Mouse (Mus musculus) kidney, adult 2 months (tissue): ENCODE measurements around the gene Cntn5. TPM values are rescaled to one million over a fixed set of nuclear protein-coding genes. Genes with fewer than 3 reads are reported as not detected.

ENCODE experiments used
- DNase-seq: peaks from one replicate; pipeline ENCODE4 v3.0.0; 2021
- H3K27ac ChIP-seq: fragments of 200-500 bp; 2 replicates; pipeline ENCODE4 v1.5.1; 2012; ENCODE audit warnings: low read depth, low read length, control low read depth, inconsistent platforms; ENCODE audit not compliant: insufficient read depth
- H3K27me3 ChIP-seq: fragments of 200-500 bp; replicated peaks from 2 replicates; pipeline ENCODE4 v1.6.1; 2012; ENCODE audit warnings: mild to moderate bottlenecking, moderate library complexity, low read length, inconsistent platforms; ENCODE audit not compliant: control insufficient read depth, insufficient read depth
- H3K36me3 ChIP-seq: fragments of 200-500 bp; 2 replicates; pipeline ENCODE4 v1.6.1; 2012; ENCODE audit warnings: mild to moderate bottlenecking, moderate library complexity, low read length, inconsistent platforms; ENCODE audit not compliant: control insufficient read depth, insufficient read depth
- H3K4me1 ChIP-seq: fragments of 200-500 bp; 2 replicates; pipeline ENCODE4 v1.6.1; 2011; ENCODE audit warnings: low read length; ENCODE audit not compliant: control insufficient read depth, insufficient read depth
- H3K4me3 ChIP-seq: fragments of 200-500 bp; 2 replicates; pipeline ENCODE4 v1.5.1; 2011; ENCODE audit warnings: mild to moderate bottlenecking, low read depth, low read length, control low read depth; ENCODE audit not compliant: insufficient read depth
- CTCF ChIP-seq: fragments of 200-500 bp; conservative IDR thresholded peaks from 2 replicates; pipeline ENCODE4 v1.5.1; 2011; ENCODE audit warnings: low read depth, mild to moderate bottlenecking, control low read depth, low read length, moderate library complexity, mixed read lengths; ENCODE audit not compliant: insufficient read depth, insufficient read length
- POLR2A ChIP-seq: fragments of 200-500 bp; IDR thresholded peaks from one replicate; pipeline ENCODE4 v1.6.1; 2011; ENCODE audit warnings: low read depth, low read length, control low read depth
- WGBS: fragments of 180-500 bp; shearing (Covaris S2); methylation state at CpG from one replicate; pipeline ENCODE4 v1.1.7; 2018; 5-methylcytosine and 5-hydroxymethylcytosine counted together
- polyA plus RNA-seq: library from polyadenylated mRNA; depleted of rRNA; stranded (reverse); fragments of >200 nt; gene quantifications from 2 replicates; pipeline ENCODE4 v1.2.3, GENCODE M21; 2012

Gene Cntn5
- polyA plus RNA-seq, 1 experiment: 0.09 TPM

DNA sequence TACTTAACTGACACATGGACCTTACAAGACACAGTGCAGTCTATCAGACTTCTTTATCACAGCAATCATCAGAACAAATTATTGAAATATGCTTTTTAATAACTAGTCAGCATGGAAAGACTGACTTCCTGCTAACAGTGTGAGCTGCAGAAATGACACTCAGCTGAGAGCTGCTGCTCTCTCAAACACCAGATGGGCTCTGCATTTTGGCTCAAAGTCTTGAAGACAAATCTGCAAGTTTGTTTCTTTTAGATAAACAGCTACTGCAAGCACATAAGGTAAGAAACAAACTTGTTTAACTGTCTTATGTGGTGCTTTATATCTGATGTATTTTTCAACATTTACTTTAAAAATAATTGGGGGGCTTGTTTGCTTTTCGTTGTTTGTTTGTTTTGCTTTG lies 87.9 kb downstream of the Cntn5 start:
- no peak for TF ChIP-seq CTCF
- TF ChIP-seq POLR2A: no peak
- Histone ChIP-seq H3K36me3 (no peaks in the 10 kb centered on the region), H3K27ac (no peak overlapping the region), H3K4me3 (no peak overlapping the region), H3K4me1 (no peaks in the 10 kb centered on the region), H3K27me3 (no peaks in the 10 kb centered on the region)
- DNase-seq: no peak
- WGBS: 67% methylated on average over 1 of the region's 1 CpGs

DNA sequence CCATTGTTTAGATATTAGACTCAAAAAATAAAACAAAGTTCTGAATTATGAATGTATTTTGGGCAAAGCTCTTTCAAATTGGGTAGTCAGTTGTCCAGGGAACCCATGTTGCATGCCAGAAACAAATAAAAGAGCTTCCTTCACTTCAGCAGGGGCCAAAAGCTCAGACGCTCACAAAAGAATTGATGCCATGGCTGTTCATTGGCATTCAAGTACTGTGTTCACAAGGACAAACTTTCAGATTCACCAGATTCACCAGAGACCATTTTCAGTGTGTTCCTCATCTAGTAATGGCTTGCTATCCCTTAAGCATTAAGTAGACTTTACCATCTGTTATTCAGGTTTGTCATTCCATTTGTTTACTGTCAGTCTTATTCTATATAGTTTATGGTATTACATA lies 107.4 kb downstream of the Cntn5 start:
- H3K4me3 ChIP-seq: no peak overlapping the region
- no peaks in the 10 kb centered on the region for H3K27me3 ChIP-seq
- no peaks in the 10 kb centered on the region for H3K4me1 ChIP-seq
- TF ChIP-seq POLR2A (no peak), CTCF (no peak)
- WGBS: 89% methylated on average over 1 of the region's 1 CpGs
- DNase-seq: no peak
- H3K27ac ChIP-seq: no peak overlapping the region
- no peaks in the 10 kb centered on the region for H3K36me3 ChIP-seq

DNA sequence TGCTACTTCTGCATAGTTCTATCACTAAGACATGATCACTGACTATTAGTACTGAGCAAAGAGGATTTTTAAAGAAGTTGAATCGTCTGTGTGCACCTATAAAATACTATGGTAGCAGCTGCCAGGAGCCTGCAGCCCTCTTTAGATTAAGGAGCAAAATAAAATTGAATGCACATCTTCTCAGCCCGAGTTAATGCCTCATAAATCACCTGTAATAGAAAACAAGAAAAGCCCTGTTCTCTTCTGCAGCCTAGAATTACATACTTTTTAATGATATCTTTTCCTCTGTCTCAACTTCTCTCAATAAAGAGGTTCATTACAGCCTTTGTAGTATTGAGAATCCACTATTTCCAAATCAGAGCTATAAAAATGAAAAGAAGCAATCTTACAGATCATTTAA lies 109.5 kb downstream of the Cntn5 start:
- no peak overlapping the region for H3K4me3 ChIP-seq
- TF ChIP-seq CTCF (no peak), POLR2A (no peak)
- no peaks in the 10 kb centered on the region for H3K27me3 ChIP-seq
- no peaks in the 10 kb centered on the region for H3K4me1 ChIP-seq
- no peak overlapping the region for H3K27ac ChIP-seq
- DNase-seq: no peak
- no peaks in the 10 kb centered on the region for H3K36me3 ChIP-seq
- WGBS: 11% methylated on average over 2 of the region's 2 CpGs

DNA sequence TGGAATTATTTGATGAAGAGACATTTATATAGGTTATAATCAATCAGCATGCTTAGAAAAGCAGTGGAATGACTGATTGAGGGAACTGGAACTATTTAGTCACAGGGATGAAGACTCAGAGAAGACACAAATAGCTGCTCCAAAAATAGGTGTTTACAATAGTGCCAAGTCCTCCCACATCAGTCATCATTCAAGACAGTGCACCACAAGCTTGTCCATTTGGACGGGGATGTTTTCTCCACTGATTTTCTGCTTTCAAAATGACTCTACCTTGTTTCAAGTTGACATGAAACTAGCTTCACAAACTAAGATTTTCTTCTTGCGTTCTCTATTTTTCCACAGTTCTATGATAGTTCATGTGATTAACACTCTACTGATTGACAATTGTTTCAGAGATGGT lies 172.7 kb downstream of the Cntn5 start:
- H3K27ac ChIP-seq: no peak overlapping the region
- DNase-seq: no peak
- H3K36me3 ChIP-seq: no peaks in the 10 kb centered on the region
- no peaks in the 10 kb centered on the region for H3K27me3 ChIP-seq
- WGBS: 83% methylated on average over 2 of the region's 2 CpGs
- H3K4me1 ChIP-seq: no peaks in the 10 kb centered on the region
- H3K4me3 ChIP-seq: no peak overlapping the region
- TF ChIP-seq POLR2A (no peak), CTCF (no peak)

DNA sequence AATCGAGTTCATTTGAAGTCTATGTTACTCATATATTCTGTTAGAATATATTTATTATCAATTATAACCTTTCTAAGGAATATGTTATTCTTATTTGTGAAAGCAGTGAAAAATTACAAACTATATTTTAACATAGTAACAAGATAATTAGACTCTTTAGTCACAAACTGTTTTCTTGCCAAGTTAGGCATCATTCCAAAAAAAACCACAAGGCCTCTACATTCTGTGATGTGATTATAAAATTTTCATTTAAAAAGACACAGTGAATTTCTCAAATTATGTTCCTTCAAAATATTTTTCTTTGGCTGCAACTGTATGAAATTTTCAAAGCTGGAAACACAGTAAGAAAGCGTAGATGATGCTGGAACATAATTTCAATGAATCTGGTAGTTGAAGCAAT lies 180.4 kb downstream of the Cntn5 start:
- no peak overlapping the region for H3K27ac ChIP-seq
- no peak for DNase-seq
- no peaks in the 10 kb centered on the region for H3K4me1 ChIP-seq
- H3K36me3 ChIP-seq: no peaks in the 10 kb centered on the region
- WGBS: 75% methylated on average over 2 of the region's 2 CpGs
- no peak overlapping the region for H3K4me3 ChIP-seq
- TF ChIP-seq CTCF: no peak
- TF ChIP-seq POLR2A: no peak
- H3K27me3 ChIP-seq: no peaks in the 10 kb centered on the region

DNA sequence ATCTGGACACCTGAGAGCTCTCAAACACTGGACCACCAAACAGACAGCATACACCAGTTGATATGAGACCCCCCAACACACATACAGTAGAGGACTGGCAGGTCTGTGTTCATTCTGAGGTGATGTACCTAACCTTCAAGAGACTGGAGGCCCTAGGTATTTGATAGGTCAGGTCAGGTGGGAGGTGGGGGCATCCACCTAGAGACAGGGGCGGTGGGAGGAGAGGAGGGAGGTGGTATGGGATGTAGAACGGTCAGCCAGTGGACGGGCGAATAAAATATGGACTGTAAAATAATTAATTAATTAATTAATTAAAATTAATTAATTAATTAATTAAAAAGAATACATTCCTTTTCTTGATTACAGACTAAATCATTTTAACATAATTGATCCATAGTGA lies 182.5 kb downstream of the Cntn5 start:
- 83% methylated on average over 4 of the region's 4 CpGs for WGBS
- no peak for TF ChIP-seq CTCF
- TF ChIP-seq POLR2A: no peak
- Histone ChIP-seq H3K36me3 (no peaks in the 10 kb centered on the region), H3K4me1 (no peaks in the 10 kb centered on the region), H3K27me3 (no peaks in the 10 kb centered on the region), H3K4me3 (no peak overlapping the region), H3K27ac (no peak overlapping the region)
- DNase-seq: no peak

DNA sequence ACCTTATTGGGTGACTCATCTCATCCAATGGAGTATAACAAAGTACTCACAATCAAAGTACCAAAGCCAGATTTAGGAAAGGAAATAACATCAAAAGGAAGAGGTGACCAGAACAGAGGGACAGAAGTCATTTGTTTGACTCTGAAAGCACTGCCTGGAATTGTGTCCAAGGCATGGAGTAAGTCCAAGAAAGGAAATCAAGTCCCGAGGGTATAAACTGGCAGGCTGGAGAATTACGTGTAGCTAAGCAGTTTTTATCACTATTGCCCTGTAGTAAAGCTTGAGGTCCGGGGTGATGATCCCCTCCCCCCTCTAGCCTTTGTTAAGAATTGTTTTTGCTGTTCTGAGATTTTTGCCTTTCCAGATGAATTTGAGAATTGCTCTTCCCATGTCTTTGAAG lies 185.6 kb downstream of the Cntn5 start:
- no peaks in the 10 kb centered on the region for H3K36me3 ChIP-seq
- no peaks in the 10 kb centered on the region for H3K27me3 ChIP-seq
- WGBS: 37% methylated on average over 3 of the region's 3 CpGs
- H3K4me3 ChIP-seq: no peak overlapping the region
- no peak for DNase-seq
- TF ChIP-seq CTCF: no peak
- no peak for TF ChIP-seq POLR2A
- no peak overlapping the region for H3K27ac ChIP-seq
- H3K4me1 ChIP-seq: no peaks in the 10 kb centered on the region

DNA sequence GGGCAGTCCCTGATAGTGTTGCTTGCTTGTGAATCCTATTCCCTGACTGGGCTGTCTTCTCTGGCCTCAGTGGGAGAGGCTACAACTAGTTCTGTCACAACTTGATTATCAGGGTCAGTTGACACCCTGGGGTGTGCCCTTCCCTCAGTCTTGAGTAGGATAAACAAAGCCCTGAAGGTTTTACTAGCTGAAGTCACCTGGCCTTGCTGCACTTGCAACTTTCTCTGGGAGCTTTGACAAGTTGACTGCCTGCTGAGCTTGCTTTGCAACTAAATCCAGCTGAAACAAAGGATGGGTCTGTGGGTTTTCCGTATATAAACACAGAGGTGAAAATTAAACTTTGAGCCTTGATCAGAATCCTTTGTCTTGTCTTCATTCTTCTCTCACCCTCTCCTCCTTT lies 190.9 kb downstream of the Cntn5 start:
- Histone ChIP-seq H3K36me3 (no peaks in the 10 kb centered on the region), H3K4me3 (no peak overlapping the region), H3K27ac (no peak overlapping the region), H3K4me1 (no peaks in the 10 kb centered on the region), H3K27me3 (no peaks in the 10 kb centered on the region)
- TF ChIP-seq POLR2A (no peak), CTCF (no peak)
- DNase-seq: no peak
- WGBS: 17% methylated on average over 1 of the region's 1 CpGs
